In genomic region chr9:106664433-106664832, GRCm38 (mm10) we compare ENCODE assay signal across 14 mouse cellular contexts. TPM values are rescaled to one million over a fixed set of nuclear protein-coding genes. Genes with fewer than 3 reads are reported as not detected.
DNase-seq lines count a peak whose midpoint lies in the region; ATAC-seq and TF ChIP-seq lines count a peak whose summit lies in the region.
"Had no signal": no experiment of that assay in that cellular context is flagged by ENCODE, and none has a peak within 500 bp of the region (broad histone marks: within the 10 kb centered on the region; RNA-seq: fewer than 3 reads in every experiment).

No protein-coding gene starts in this region.

- peak; percentile 70 for DNase-seq in layer of hippocampus, adult 11-12 months (ENCODE audit: low spot score)
- no peak for DNase-seq in layer of hippocampus, adult 9-10 months (ENCODE audit: low spot score)
- DNase-seq in layer of hippocampus, adult 2 months (ENCODE audit: low spot score in 2 of 2), result peak; percentile 62 to 85
- DNase-seq in right cerebral cortex, postnatal 4 days, result peak; percentile 47
- DNase-seq in spleen, adult 12 weeks (ENCODE audit: low spot score), result no peak
- DNase-seq in thymus, postnatal 25 days, result no peak
- DNase-seq: heart, adult 11 months; lung, embryonic 14.5 days had no signal

- peaks cover 20% of the 10 kb centered on the region for H3K4me1 ChIP-seq in midbrain, embryonic 12.5 days
- H3K4me1 ChIP-seq in heart, embryonic 12.5 days (replicated peaks), result peaks cover 26% of the 10 kb centered on the region
- H3K4me1 ChIP-seq: embryonic facial prominence, embryonic 12.5 days had no signal

- no peaks in the 10 kb centered on the region for H3K9me3 ChIP-seq in midbrain, embryonic 12.5 days
- no peaks in the 10 kb centered on the region for H3K9me3 ChIP-seq in heart, embryonic 12.5 days (replicated peaks)
- H3K9me3 ChIP-seq: embryonic facial prominence, embryonic 12.5 days had no signal

- no peak for TF ChIP-seq CTCF in layer of hippocampus, adult 2 months (conservative IDR thresholded peaks at IDR 0.05)

- peaks cover 9% of the 10 kb centered on the region; the same call in 1 of the 2 replicates for H3K36me3 ChIP-seq in midbrain, embryonic 12.5 days
- peaks cover 79% of the 10 kb centered on the region for H3K36me3 ChIP-seq in heart, embryonic 12.5 days

- H3K27me3 ChIP-seq in midbrain, embryonic 12.5 days, result no peaks in the 10 kb centered on the region
- H3K27me3 ChIP-seq in heart, embryonic 12.5 days (replicated peaks), result no peaks in the 10 kb centered on the region
- H3K27me3 ChIP-seq: embryonic facial prominence, embryonic 12.5 days had no signal

- WGBS in midbrain, embryonic 12.5 days, result 36% methylated on average over 4 of the region's 4 CpGs
- 76% methylated on average over 4 of the region's 4 CpGs for WGBS in heart, embryonic 12.5 days

- peak; percentile 75 for ATAC-seq in midbrain, embryonic 12.5 days (ENCODE audit: low FRiP score, low read depth)
- no peak for ATAC-seq in heart, embryonic 12.5 days (ENCODE audit: insufficient number of reproducible peaks, low FRiP score)

- H3K27ac ChIP-seq in layer of hippocampus, adult 2 months, result peak overlapping the region; percentile 89
- H3K27ac ChIP-seq in midbrain, embryonic 12.5 days (replicated peaks), result peak overlapping the region; percentile 78
- no peak overlapping the region for H3K27ac ChIP-seq in heart, embryonic 12.5 days (ENCODE audit: poor library complexity, severe bottlenecking)
- H3K27ac ChIP-seq: embryonic facial prominence, embryonic 12.5 days had no signal

- no peak overlapping the region for H3K4me2 ChIP-seq in midbrain, embryonic 12.5 days (replicated peaks)
- no peak overlapping the region for H3K4me2 ChIP-seq in heart, embryonic 12.5 days
- H3K4me2 ChIP-seq: embryonic facial prominence, embryonic 12.5 days; lung, embryonic 14.5 days had no signal

- no peak overlapping the region for H3K4me3 ChIP-seq in layer of hippocampus, adult 2 months
- H3K4me3 ChIP-seq in midbrain, embryonic 12.5 days, result no peak overlapping the region
- no peak overlapping the region for H3K4me3 ChIP-seq in heart, embryonic 12.5 days
- H3K4me3 ChIP-seq: embryonic facial prominence, embryonic 12.5 days had no signal

- H3K9ac ChIP-seq in midbrain, embryonic 12.5 days (replicated peaks), result no peak overlapping the region
- H3K9ac ChIP-seq in heart, embryonic 12.5 days, result no peak overlapping the region
- H3K9ac ChIP-seq: embryonic facial prominence, embryonic 12.5 days; lung, embryonic 14.5 days had no signal

RNA-seq across cellular contexts. Expression of gene Grm2, which starts 8.6 kb away (rescaled TPM):
- 10 to 100 TPM; 76.8 to 82.2 TPM for total RNA-seq in layer of hippocampus, adult 2 months (2021)
- polyA plus RNA-seq in midbrain, embryonic 12.5 days (2016; fragmentation: Nextera tagmentation; extraction: Ambion mirVana), result 9.6 and 10.0 TPM in 2 replicates
- polyA plus RNA-seq in heart, embryonic 12.5 days (2016; fragmentation: Nextera tagmentation; extraction: Ambion mirVana), result not detected in 2 replicates
- total RNA-seq: neutrophil, adult 5-6 weeks had no signal
- polyA plus RNA-seq: lung, embryonic 14.5 days had no signal

RNA-seq across cellular contexts. Expression of gene Tex264, which starts 21.3 kb away (rescaled TPM):
- total RNA-seq in layer of hippocampus, adult 2 months (2021), result 10 to 100 TPM; 85.0 to 99.3 TPM
- 26.3 and 30.3 TPM in 2 replicates for polyA plus RNA-seq in midbrain, embryonic 12.5 days (2016; fragmentation: Nextera tagmentation; extraction: Ambion mirVana)
- 37.3 and 39.4 TPM in 2 replicates for polyA plus RNA-seq in heart, embryonic 12.5 days (2016; fragmentation: Nextera tagmentation; extraction: Ambion mirVana)

RNA-seq across cellular contexts. Expression of gene Iqcf6, which starts 38.1 kb away (rescaled TPM):
- total RNA-seq in layer of hippocampus, adult 2 months (2021), result not detected
- not detected in 2 replicates for polyA plus RNA-seq in midbrain, embryonic 12.5 days (2016; fragmentation: Nextera tagmentation; extraction: Ambion mirVana)
- not detected in 2 replicates for polyA plus RNA-seq in heart, embryonic 12.5 days (2016; fragmentation: Nextera tagmentation; extraction: Ambion mirVana)
- total RNA-seq: layer of hippocampus, postnatal 25 days; neutrophil, adult 5-6 weeks had no signal
- polyA plus RNA-seq: embryonic facial prominence, embryonic 12.5 days; lung, embryonic 14.5 days; stomach, embryonic 16.5 days had no signal

Comparison
In these comparisons a context has a peak if more than half of its experiments do, and no peak if none do; other contexts are left out.
1. DNase-seq: peak in layer of hippocampus, adult 11-12 months (single experiment), layer of hippocampus, adult 2 months (2 of 2) and right cerebral cortex, postnatal 4 days (single experiment); none in layer of hippocampus, adult 9-10 months (single experiment), spleen, adult 12 weeks (single experiment) and thymus, postnatal 25 days (single experiment).
2. RNA of gene Grm2, which starts 8.6 kb away (polyA plus RNA-seq): 9.6 to 10.0 TPM in midbrain, embryonic 12.5 days; not detected in heart, embryonic 12.5 days; every median in the first group is over 10 times any median in the second.